Mouse (Mus musculus) ES-Bruce4 (cell line): ENCODE results near the gene Sirpb1b. TPM values are rescaled to one million over a fixed set of nuclear protein-coding genes. Genes with fewer than 3 reads are reported as not detected.
"Not testable (repeated sequence)": the region's sequence is repeated elsewhere in the genome, so short reads cannot be mapped to it uniquely, and the experiment has no call there.

Experiments
- H3K27ac ChIP-seq: 2 replicates; pipeline ENCODE4 v1.5.1; 2012; ENCODE audit warnings: low read length, inconsistent platforms; ENCODE audit not compliant: insufficient read depth
- H3K27me3 ChIP-seq: 2 replicates; pipeline ENCODE4 v1.6.1; 2012; ENCODE audit warnings: mild to moderate bottlenecking, low read length, inconsistent platforms; ENCODE audit not compliant: control insufficient read depth, poor library complexity, insufficient read depth, severe bottlenecking
- H3K36me3 ChIP-seq: 2 replicates; pipeline ENCODE4 v1.6.1; 2012; ENCODE audit warnings: inconsistent platforms, mild to moderate bottlenecking, low read length, moderate library complexity; ENCODE audit not compliant: control insufficient read depth, poor library complexity, insufficient read depth, severe bottlenecking
- H3K4me1 ChIP-seq: one replicate; pipeline ENCODE4 v1.8.1; 2011; ENCODE audit warnings: low read length; ENCODE audit not compliant: control insufficient read depth, insufficient read depth
- H3K4me3 ChIP-seq: 2 replicates; pipeline ENCODE4 v1.5.1; 2011; ENCODE audit warnings: low read depth, mild to moderate bottlenecking, low read length
- H3K9ac ChIP-seq: 2 replicates; pipeline ENCODE4 v1.6.1; 2012; ENCODE audit warnings: low read depth, mild to moderate bottlenecking, inconsistent platforms; ENCODE audit not compliant: poor library complexity, severe bottlenecking
- H3K9me3 ChIP-seq: replicated peaks from 2 replicates; pipeline ENCODE4 v1.6.1; 2012; ENCODE audit warnings: mild to moderate bottlenecking, low read length, inconsistent platforms; ENCODE audit not compliant: control insufficient read depth, poor library complexity, insufficient read depth, severe bottlenecking
- CTCF ChIP-seq: IDR thresholded peaks from one replicate; pipeline ENCODE4 v1.8.1; 2011; ENCODE audit warnings: low read depth, low read length
- EP300 ChIP-seq: IDR thresholded peaks from 2 replicates; pipeline ENCODE4 v1.6.1; 2011; ENCODE audit warnings: low read depth, low read length; ENCODE audit not compliant: insufficient read depth
- POLR2A ChIP-seq: IDR thresholded peaks from one replicate; pipeline ENCODE4 v1.8.1; 2011; ENCODE audit warnings: low read length; ENCODE audit not compliant: insufficient read depth
- polyA plus RNA-seq: library from polyadenylated mRNA; stranded (reverse); fragments of >200 nt; gene quantifications from 2 replicates; pipeline ENCODE4 v1.2.4, GENCODE M21; 2011; ENCODE audit warnings: low read depth; ENCODE audit not compliant: missing spikeins, insufficient read depth, insufficient read length

The Sirpb1b gene
- not detected in 2 replicates for polyA plus RNA-seq

- H3K36me3 ChIP-seq, H3K27ac ChIP-seq, H3K4me3 ChIP-seq, H3K9ac ChIP-seq, H3K27me3 ChIP-seq, H3K4me1 ChIP-seq, H3K9me3 ChIP-seq: not testable (repeated sequence)
These were observed at the start of gene Sirpb1b for GRCm38 (mm10) chr3:15574887-15575286. Gene Sirpb1b, minus strand, starts transcription at chr3:15575065.

GRCm38 (mm10) chr3:15590377-15591117 lies 15.7 kb upstream of the Sirpb1b start:
- H3K4me1 ChIP-seq, H3K27ac ChIP-seq, H3K9ac ChIP-seq, H3K4me3 ChIP-seq, H3K36me3 ChIP-seq, H3K9me3 ChIP-seq, H3K27me3 ChIP-seq: not testable (repeated sequence)

- not testable (repeated sequence) for H3K4me3 ChIP-seq, H3K9ac ChIP-seq, H3K9me3 ChIP-seq, H3K27ac ChIP-seq, H3K36me3 ChIP-seq, H3K27me3 ChIP-seq, H3K4me1 ChIP-seq
These were observed 11.8 kb upstream of the Sirpb1b start for GRCm38 (mm10) chr3:15586665-15587064.

- no peaks in the 10 kb centered on the region for H3K4me1 ChIP-seq
- H3K9me3 ChIP-seq = peaks cover 5% of the 10 kb centered on the region
- no peak overlapping the region for H3K27ac ChIP-seq
- no peaks in the 10 kb centered on the region for H3K36me3 ChIP-seq
- no peak overlapping the region for H3K9ac ChIP-seq
- no peak overlapping the region for H3K4me3 ChIP-seq
- TF ChIP-seq POLR2A = no peak
- no peak for TF ChIP-seq EP300
- TF ChIP-seq CTCF = no peak
- H3K27me3 ChIP-seq = no peaks in the 10 kb centered on the region
These were observed 8.6 kb upstream of the Sirpb1b start for GRCm38 (mm10) chr3:15583452-15583851.

- not testable (repeated sequence) for H3K9me3 ChIP-seq, H3K36me3 ChIP-seq, H3K27me3 ChIP-seq
These were observed 8.1 kb upstream of the Sirpb1b start for GRCm38 (mm10) chr3:15582948-15583347.

GRCm38 (mm10) chr3:15576466-15576865 lies 1.6 kb upstream of the Sirpb1b start:
- H3K9me3 ChIP-seq, H3K36me3 ChIP-seq, H3K4me3 ChIP-seq, H3K9ac ChIP-seq, H3K27me3 ChIP-seq, H3K4me1 ChIP-seq, H3K27ac ChIP-seq: not testable (repeated sequence)

More at GRCm38 (mm10) chr3:15582948-15583347, 8.1 kb upstream of the Sirpb1b start:
- not testable (repeated sequence) for H3K27ac ChIP-seq, H3K9ac ChIP-seq, H3K4me3 ChIP-seq, H3K4me1 ChIP-seq

- TF ChIP-seq POLR2A = no peak
- no peak for TF ChIP-seq EP300
- no peak for TF ChIP-seq CTCF
- H3K9me3 ChIP-seq = no peaks in the 10 kb centered on the region
- H3K27me3 ChIP-seq = no peaks in the 10 kb centered on the region
- no peaks in the 10 kb centered on the region for H3K36me3 ChIP-seq
- H3K4me3 ChIP-seq = no peak overlapping the region
- H3K4me1 ChIP-seq = no peaks in the 10 kb centered on the region
- no peak overlapping the region for H3K9ac ChIP-seq
- H3K27ac ChIP-seq = no peak overlapping the region
These were observed 46.3 kb downstream of the Sirpb1b start for GRCm38 (mm10) chr3:15528589-15528988.

- H3K36me3 ChIP-seq = not testable (repeated sequence)
These were observed 61.3 kb downstream of the Sirpb1b start for GRCm38 (mm10) chr3:15513608-15514007.

GRCm38 (mm10) chr3:15507792-15508321 lies 67.0 kb downstream of the Sirpb1b start:
- H3K27ac ChIP-seq, H3K4me1 ChIP-seq, H3K9ac ChIP-seq, H3K27me3 ChIP-seq, H3K4me3 ChIP-seq, H3K9me3 ChIP-seq, H3K36me3 ChIP-seq: not testable (repeated sequence)

More at GRCm38 (mm10) chr3:15513608-15514007, 61.3 kb downstream of the Sirpb1b start:
- not testable (repeated sequence) for H3K9me3 ChIP-seq, H3K9ac ChIP-seq, H3K27ac ChIP-seq, H3K4me1 ChIP-seq, H3K27me3 ChIP-seq, H3K4me3 ChIP-seq
